Mouse (Mus musculus) intestine, embryonic 14.5 days (tissue): ENCODE measurements around the gene Glo1. TPM values are rescaled to one million over a fixed set of nuclear protein-coding genes. Genes with fewer than 3 reads are reported as not detected.
"Not testable (repeated sequence)": the region's sequence is repeated elsewhere in the genome, so short reads cannot be mapped to it uniquely, and the experiment has no call there.

ENCODE experiments used
- ATAC-seq: fragments of 200-750 bp; cut with Nextera tagmentation; replicated peaks from 2 replicates; pipeline ENCODE4 v1.8.0; 2017; ENCODE audit warnings: low read depth, moderate number of reproducible peaks, moderate TSS enrichment, moderate library complexity; ENCODE audit not compliant: low FRiP score, low TSS enrichment
- DNase-seq: peaks from one replicate; pipeline ENCODE4 v3.0.0-alpha.2; 2018; ENCODE audit warnings: low spot score
- H3K27ac ChIP-seq: fragments of 300-500 bp; sonication (generic); 2 replicates; pipeline ENCODE4 v1.5.1; 2014; ENCODE audit warnings: low read depth, mild to moderate bottlenecking, control low read depth
- H3K27me3 ChIP-seq: fragments of 300-500 bp; sonication (generic); replicated peaks from 2 replicates; pipeline ENCODE4 v1.6.1; 2014; ENCODE audit warnings: low read length, control low read depth; ENCODE audit not compliant: control insufficient read depth, insufficient read depth
- H3K36me3 ChIP-seq: fragments of 300-500 bp; sonication (generic); 2 replicates; pipeline ENCODE4 v1.6.1; 2014; ENCODE audit warnings: low read length, control low read depth; ENCODE audit not compliant: control insufficient read depth, insufficient read depth
- H3K4me1 ChIP-seq: fragments of 300-500 bp; sonication (generic); replicated peaks from 2 replicates; pipeline ENCODE4 v1.6.1; 2014; ENCODE audit warnings: low read length, control low read depth, mixed read lengths; ENCODE audit not compliant: control insufficient read depth, insufficient read depth
- H3K4me2 ChIP-seq: fragments of 300-500 bp; sonication (generic); 2 replicates; pipeline ENCODE4 v1.6.1; 2014; ENCODE audit warnings: low read length
- H3K4me3 ChIP-seq: fragments of 300-500 bp; sonication (generic); 2 replicates; pipeline ENCODE4 v1.5.1; 2014; ENCODE audit warnings: low read depth, low read length, control low read depth, mixed read lengths
- H3K9ac ChIP-seq: fragments of 300-500 bp; sonication (generic); 2 replicates; pipeline ENCODE4 v1.6.1; 2014; ENCODE audit warnings: mild to moderate bottlenecking, low read length
- H3K9me3 ChIP-seq: fragments of 300-500 bp; sonication (generic); 2 replicates; pipeline ENCODE4 v1.6.1; 2016; ENCODE audit warnings: low read length, control low read depth; ENCODE audit not compliant: control insufficient read depth
- whole genome bisulfite sequencing: fragments of 180-500 bp; shearing (Covaris S2); extraction: QIAGEN DNeasy Blood & Tissue Kit; methylation state at CpG from one replicate; pipeline ENCODE4 v1.1.7; 2014; 5-methylcytosine and 5-hydroxymethylcytosine counted together
- polyA plus RNA-seq: library from polyadenylated mRNA; unstranded; fragments of >200 nt; fragmentation: Nextera tagmentation; extraction: Ambion mirVana; gene quantifications from 2 replicates; pipeline ENCODE4 v1.2.1, GENCODE M21; 2014

Glo1 gene
- 223 and 233 TPM in 2 replicates for polyA plus RNA-seq

DNA sequence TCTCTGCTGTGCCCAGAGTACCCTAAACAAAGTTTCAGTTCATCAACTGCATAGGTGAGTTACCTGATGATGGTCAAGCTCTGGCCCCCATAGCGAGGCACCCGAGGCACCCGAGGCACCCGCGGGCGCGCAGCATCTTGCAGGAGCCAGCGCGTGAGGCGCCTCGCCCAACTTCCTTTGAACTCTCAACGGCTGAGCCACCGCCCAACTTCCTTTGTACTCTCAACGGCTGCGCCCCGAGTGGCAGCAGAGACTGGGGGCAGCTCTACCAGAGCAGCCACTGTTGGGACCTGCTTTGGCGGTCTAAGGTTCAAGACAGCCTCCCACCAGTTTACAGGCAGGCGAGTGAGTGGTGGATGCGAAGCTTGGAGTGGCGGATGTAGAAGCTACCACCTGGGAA is at the start of gene Glo1:
Glo1 (minus strand) TSS at position 153 of the 400 bp plus-strand sequence.
- H3K4me3 ChIP-seq, ATAC-seq: not testable (repeated sequence)
- no CpG with 5 or more reads among the region's 20 CpGs for WGBS

DNA sequence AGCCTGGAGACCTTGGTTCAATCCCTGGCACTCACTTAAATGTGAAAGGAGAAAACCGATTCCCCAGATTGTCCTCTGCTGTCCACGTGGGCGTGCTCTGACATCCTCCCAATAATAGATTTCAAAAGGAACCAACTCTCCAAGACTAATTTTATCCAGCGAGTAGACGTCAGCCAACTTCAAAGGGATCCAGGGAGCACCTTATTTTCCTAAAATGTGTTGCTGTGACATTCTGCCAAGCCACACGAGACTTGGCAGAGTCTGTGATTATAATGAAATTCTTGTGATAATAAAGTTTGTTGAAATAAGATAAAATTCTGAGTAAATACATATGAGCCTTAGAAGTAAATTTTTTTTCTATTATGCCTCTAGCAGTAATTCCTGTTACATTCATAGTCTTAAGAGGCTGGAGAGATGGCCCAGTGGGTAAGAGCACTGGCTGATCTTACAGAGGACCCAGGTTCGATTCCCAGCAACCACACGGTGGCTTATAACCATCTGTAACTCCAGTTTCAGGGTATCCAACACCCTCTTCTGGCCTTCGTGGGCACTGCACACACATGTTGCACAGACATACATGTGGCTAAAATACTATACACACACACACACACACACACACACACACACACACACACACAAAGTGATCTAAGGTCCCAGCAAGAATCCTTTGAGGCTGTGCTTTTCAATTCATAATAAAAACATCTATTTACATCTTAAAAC is 48.5 kb upstream of the Glo1 start:
- no peak overlapping the region for H3K4me2 ChIP-seq
- H3K27me3 ChIP-seq, result no peaks in the 10 kb centered on the region
- DNase-seq (no peak), ATAC-seq (no peak)
- no peaks in the 10 kb centered on the region for H3K9me3 ChIP-seq
- H3K9ac ChIP-seq, result no peak overlapping the region
- no peak overlapping the region for H3K27ac ChIP-seq
- no peaks in the 10 kb centered on the region for H3K36me3 ChIP-seq
- no peaks in the 10 kb centered on the region for H3K4me1 ChIP-seq
- WGBS, result 91% methylated on average over 9 of the region's 9 CpGs
- no peak overlapping the region for H3K4me3 ChIP-seq

More for the DNA sequence above, at the start of gene Glo1:
- H3K9me3 ChIP-seq, H3K4me2 ChIP-seq, H3K9ac ChIP-seq, H3K36me3 ChIP-seq, H3K4me1 ChIP-seq, H3K27ac ChIP-seq, DNase-seq, H3K27me3 ChIP-seq: not testable (repeated sequence)

DNA sequence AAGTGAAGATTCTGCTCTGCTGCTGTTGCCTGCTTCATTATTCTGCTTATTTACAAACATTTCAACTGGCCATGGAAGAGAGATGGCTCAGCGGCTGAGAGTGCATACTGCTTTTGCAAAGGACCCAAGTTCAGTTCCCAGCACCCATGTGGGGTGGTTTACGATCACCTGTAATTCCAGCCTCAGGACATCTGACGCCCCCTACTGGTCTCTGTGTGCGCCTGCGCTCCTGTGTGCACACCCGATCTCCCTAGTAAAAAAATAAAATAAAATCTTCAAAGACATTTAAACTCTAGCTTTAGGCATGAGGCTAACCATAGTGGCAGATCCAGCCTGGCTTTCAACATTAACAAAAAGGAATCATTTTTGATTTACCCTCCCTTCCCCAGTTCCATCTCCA is 46.4 kb upstream of the Glo1 start:
- WGBS, result 93% methylated on average over 6 of the region's 6 CpGs
- Histone ChIP-seq H3K4me1 (no peaks in the 10 kb centered on the region), H3K4me2 (no peak overlapping the region), H3K9ac (no peak overlapping the region), H3K36me3 (no peaks in the 10 kb centered on the region), H3K27ac (no peak overlapping the region), H3K27me3 (no peaks in the 10 kb centered on the region), H3K9me3 (no peaks in the 10 kb centered on the region), H3K4me3 (no peak overlapping the region)
- DNase-seq (no peak), ATAC-seq (no peak)

GRCm38 (mm10) chr17:30672556-30672955 is 45.9 kb upstream of the Glo1 start:
- 71% methylated on average over 4 of the region's 4 CpGs for WGBS
- no peak overlapping the region for H3K4me2 ChIP-seq
- no peak for DNase-seq
- no peaks in the 10 kb centered on the region for H3K4me1 ChIP-seq
- no peak overlapping the region for H3K9ac ChIP-seq
- no peak overlapping the region for H3K4me3 ChIP-seq
- no peak overlapping the region for H3K27ac ChIP-seq
- no peaks in the 10 kb centered on the region for H3K9me3 ChIP-seq
- ATAC-seq, result no peak
- H3K36me3 ChIP-seq, result no peaks in the 10 kb centered on the region
- no peaks in the 10 kb centered on the region for H3K27me3 ChIP-seq

DNA sequence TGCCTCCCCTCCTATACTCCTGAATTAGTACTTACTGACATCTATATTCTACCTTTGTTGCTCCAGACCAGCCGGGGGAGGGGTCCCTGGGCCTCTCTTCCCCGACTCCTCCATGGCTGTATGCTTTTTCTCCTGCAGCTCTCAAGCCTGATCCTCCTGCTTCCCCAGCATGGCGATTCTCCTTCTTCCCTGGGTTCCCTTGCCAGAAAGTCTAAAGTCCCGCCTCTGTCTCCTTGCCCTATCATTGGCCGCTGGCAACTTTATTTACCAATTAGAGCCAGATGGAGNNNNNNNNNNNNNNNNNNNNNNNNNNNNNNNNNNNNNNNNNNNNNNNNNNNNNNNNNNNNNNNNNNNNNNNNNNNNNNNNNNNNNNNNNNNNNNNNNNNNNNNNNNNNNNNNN is 38.2 kb upstream of the Glo1 start:
- Histone ChIP-seq H3K27me3 (no peaks in the 10 kb centered on the region), H3K36me3 (no peaks in the 10 kb centered on the region), H3K9ac (no peak overlapping the region), H3K27ac (no peak overlapping the region), H3K4me1 (no peaks in the 10 kb centered on the region), H3K4me2 (no peak overlapping the region), H3K9me3 (no peaks in the 10 kb centered on the region), H3K4me3 (no peak overlapping the region)
- DNase-seq, result no peak
- no peak for ATAC-seq
- WGBS, result 75% methylated on average over 5 of the region's 5 CpGs

- Histone ChIP-seq H3K9me3 (no peaks in the 10 kb centered on the region), H3K27ac (no peak overlapping the region), H3K4me3 (no peak overlapping the region), H3K9ac (no peak overlapping the region), H3K27me3 (no peaks in the 10 kb centered on the region), H3K36me3 (no peaks in the 10 kb centered on the region), H3K4me2 (no peak overlapping the region), H3K4me1 (no peaks in the 10 kb centered on the region)
- ATAC-seq, result no peak
- WGBS, result 90% methylated on average over 8 of the region's 8 CpGs
- no peak for DNase-seq
These were observed 36.5 kb upstream of the Glo1 start for GRCm38 (mm10) chr17:30663170-30663569.

DNA sequence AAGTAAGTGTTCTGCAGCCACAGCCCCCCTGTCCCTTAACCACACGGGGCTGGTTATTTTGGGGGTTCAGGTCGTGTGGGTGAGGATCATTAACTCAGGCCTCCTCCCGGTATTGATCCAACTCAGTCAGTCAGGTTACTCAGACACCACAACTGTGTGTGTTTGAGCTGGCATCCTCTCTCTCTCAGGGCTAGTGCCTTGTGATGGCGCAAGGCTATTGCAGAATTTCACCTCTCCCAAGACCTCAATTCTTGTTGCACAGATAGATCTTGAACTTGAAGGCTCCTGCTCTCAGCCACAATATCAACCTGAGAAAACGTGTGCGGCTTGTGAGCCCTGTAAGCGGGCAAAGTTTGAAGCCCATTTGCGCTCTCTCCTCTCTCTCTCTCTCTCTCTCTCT is 35.5 kb upstream of the Glo1 start:
- no peak overlapping the region for H3K27ac ChIP-seq
- no peak overlapping the region for H3K4me3 ChIP-seq
- no peaks in the 10 kb centered on the region for H3K27me3 ChIP-seq
- no peak for DNase-seq
- H3K9me3 ChIP-seq, result no peaks in the 10 kb centered on the region
- H3K4me1 ChIP-seq, result no peaks in the 10 kb centered on the region
- ATAC-seq, result no peak
- no peak overlapping the region for H3K9ac ChIP-seq
- H3K4me2 ChIP-seq, result no peak overlapping the region
- H3K36me3 ChIP-seq, result no peaks in the 10 kb centered on the region
- 68% methylated on average over 8 of the region's 8 CpGs for WGBS

GRCm38 (mm10) chr17:30658152-30658544 is 31.5 kb upstream of the Glo1 start:
- ATAC-seq, result peak; percentile 75
- H3K27ac ChIP-seq, result peak overlapping the region; percentile 38
- peak; percentile 83 for DNase-seq
- peak overlapping the region; percentile 37 for H3K4me3 ChIP-seq
- WGBS, result 13% methylated on average over 13 of the region's 13 CpGs
- no peaks in the 10 kb centered on the region for H3K36me3 ChIP-seq
- H3K9ac ChIP-seq, result peak overlapping the region; percentile 32
- H3K9me3 ChIP-seq, result no peaks in the 10 kb centered on the region
- H3K4me1 ChIP-seq, result no peaks in the 10 kb centered on the region
- no peaks in the 10 kb centered on the region for H3K27me3 ChIP-seq
- H3K4me2 ChIP-seq, result peak overlapping the region; percentile 59

GRCm38 (mm10) chr17:30657530-30658151 is 31.0 kb upstream of the Glo1 start:
- no peaks in the 10 kb centered on the region for H3K4me1 ChIP-seq
- H3K4me2 ChIP-seq, result peak overlapping the region; percentile 59
- H3K4me3 ChIP-seq, result peak overlapping the region; percentile 37
- DNase-seq (no peak), ATAC-seq (no peak)
- H3K9ac ChIP-seq, result peak overlapping the region; percentile 32
- 44% methylated on average over 8 of the region's 8 CpGs for WGBS
- H3K9me3 ChIP-seq, result no peaks in the 10 kb centered on the region
- H3K27me3 ChIP-seq, result no peaks in the 10 kb centered on the region
- peak overlapping the region; percentile 38 for H3K27ac ChIP-seq
- H3K36me3 ChIP-seq, result no peaks in the 10 kb centered on the region
